Mouse (Mus musculus): Measurements from ENCODE around the gene Mep1a.

Mep1a gene

GRCm38 (mm10) chr17:43502592-43502991 is at the start of gene Mep1a:
Gene Mep1a, minus strand, starts transcription at chr17:43502812.
- in situ Hi-C loops (cut with MboI; ENCODE audit: low pct_unique_long_range_greater_than_20kb in 1 of 2, low sequenced_read_pairs in 2 of 2, unreplicated experiment in 1 of 2): no loop called here

- in situ Hi-C loops (cut with MboI; ENCODE audit: low pct_unique_long_range_greater_than_20kb in 1 of 2, low sequenced_read_pairs in 2 of 2, unreplicated experiment in 1 of 2): no loop called here
Observed at GRCm38 (mm10) chr17:43551122-43551630, 48.6 kb upstream of the Mep1a start.

- in situ Hi-C loops (cut with MboI; ENCODE audit: low pct_unique_long_range_greater_than_20kb in 1 of 2, low sequenced_read_pairs in 2 of 2, unreplicated experiment in 1 of 2): no loop called here
Observed at GRCm38 (mm10) chr17:43544040-43544439, 41.4 kb upstream of the Mep1a start.

GRCm38 (mm10) chr17:43543539-43543938 is 40.9 kb upstream of the Mep1a start, which contains the start of gene Ankrd66:
Gene Ankrd66, minus strand, starts transcription at chr17:43543639.
- in situ Hi-C loops (cut with MboI; ENCODE audit: low pct_unique_long_range_greater_than_20kb in 1 of 2, low sequenced_read_pairs in 2 of 2, unreplicated experiment in 1 of 2): no loop called here

- in situ Hi-C loops (cut with MboI; ENCODE audit: low pct_unique_long_range_greater_than_20kb in 1 of 2, low sequenced_read_pairs in 2 of 2, unreplicated experiment in 1 of 2): loop anchor here in 1 of 2 experiments (10.0 kb wide), 1 partner anchor 56 kb away; no protein-coding TSS in a partner anchor
Observed at GRCm38 (mm10) chr17:43538767-43539166, 36.2 kb upstream of the Mep1a start.

GRCm38 (mm10) chr17:43536841-43537240 is 34.2 kb upstream of the Mep1a start:
- in situ Hi-C loops (cut with MboI; ENCODE audit: low pct_unique_long_range_greater_than_20kb in 1 of 2, low sequenced_read_pairs in 2 of 2, unreplicated experiment in 1 of 2): loop anchor here in 1 of 2 experiments (10.0 kb wide), 1 partner anchor 58 kb away; no protein-coding TSS in a partner anchor

- in situ Hi-C loops (cut with MboI; ENCODE audit: low pct_unique_long_range_greater_than_20kb in 1 of 2, low sequenced_read_pairs in 2 of 2, unreplicated experiment in 1 of 2): loop anchor here in 1 of 2 experiments (10.0 kb wide), 1 partner anchor 60 kb away; no protein-coding TSS in a partner anchor
Observed at GRCm38 (mm10) chr17:43534362-43535222, 32.0 kb upstream of the Mep1a start.

GRCm38 (mm10) chr17:43531192-43531591 is 28.6 kb upstream of the Mep1a start:
- in situ Hi-C loops (cut with MboI; ENCODE audit: low pct_unique_long_range_greater_than_20kb in 1 of 2, low sequenced_read_pairs in 2 of 2, unreplicated experiment in 1 of 2): loop anchor here in 1 of 2 experiments (10.0 kb wide), 1 partner anchor 64 kb away; no protein-coding TSS in a partner anchor

GRCm38 (mm10) chr17:43530507-43530906 is 27.9 kb upstream of the Mep1a start:
- in situ Hi-C loops (cut with MboI; ENCODE audit: low pct_unique_long_range_greater_than_20kb in 1 of 2, low sequenced_read_pairs in 2 of 2, unreplicated experiment in 1 of 2): loop anchor here in 1 of 2 experiments (10.0 kb wide), 1 partner anchor 64 kb away; no protein-coding TSS in a partner anchor

GRCm38 (mm10) chr17:43520166-43520565 is 17.6 kb upstream of the Mep1a start:
- in situ Hi-C loops (cut with MboI; ENCODE audit: low pct_unique_long_range_greater_than_20kb in 1 of 2, low sequenced_read_pairs in 2 of 2, unreplicated experiment in 1 of 2): no loop called here

- in situ Hi-C loops (cut with MboI; ENCODE audit: low pct_unique_long_range_greater_than_20kb in 1 of 2, low sequenced_read_pairs in 2 of 2, unreplicated experiment in 1 of 2): loop anchor here (5.0 kb wide), 1 partner anchor 88 kb away; no protein-coding TSS in a partner anchor
Observed at GRCm38 (mm10) chr17:43518644-43519409, 16.2 kb upstream of the Mep1a start.

- in situ Hi-C loops (cut with MboI; ENCODE audit: low pct_unique_long_range_greater_than_20kb in 1 of 2, low sequenced_read_pairs in 2 of 2, unreplicated experiment in 1 of 2): no loop called here
Observed at GRCm38 (mm10) chr17:43510782-43511181, 8.2 kb upstream of the Mep1a start.

GRCm38 (mm10) chr17:43504594-43504934 is 2.0 kb upstream of the Mep1a start:
- in situ Hi-C loops (cut with MboI; ENCODE audit: low pct_unique_long_range_greater_than_20kb in 1 of 2, low sequenced_read_pairs in 2 of 2, unreplicated experiment in 1 of 2): no loop called here

GRCm38 (mm10) chr17:43503861-43504593 is 1.4 kb upstream of the Mep1a start:
- in situ Hi-C loops (cut with MboI; ENCODE audit: low pct_unique_long_range_greater_than_20kb in 1 of 2, low sequenced_read_pairs in 2 of 2, unreplicated experiment in 1 of 2): no loop called here

- in situ Hi-C loops (cut with MboI; ENCODE audit: low pct_unique_long_range_greater_than_20kb in 1 of 2, low sequenced_read_pairs in 2 of 2, unreplicated experiment in 1 of 2): no loop called here
Observed at GRCm38 (mm10) chr17:43501631-43502030, 981 bp downstream of the Mep1a start.

- in situ Hi-C loops (cut with MboI; ENCODE audit: low pct_unique_long_range_greater_than_20kb in 1 of 2, low sequenced_read_pairs in 2 of 2, unreplicated experiment in 1 of 2): no loop called here
Observed at GRCm38 (mm10) chr17:43501223-43501622, 1.4 kb downstream of the Mep1a start.

- in situ Hi-C loops (cut with MboI; ENCODE audit: low pct_unique_long_range_greater_than_20kb in 1 of 2, low sequenced_read_pairs in 2 of 2, unreplicated experiment in 1 of 2): no loop called here
Observed at GRCm38 (mm10) chr17:43500513-43500912, 2.1 kb downstream of the Mep1a start.

- in situ Hi-C loops (cut with MboI; ENCODE audit: low pct_unique_long_range_greater_than_20kb in 1 of 2, low sequenced_read_pairs in 2 of 2, unreplicated experiment in 1 of 2): no loop called here
Observed at GRCm38 (mm10) chr17:43497521-43497920, 5.1 kb downstream of the Mep1a start.

Measured in mouse embryonic stem cell (cell line).